Mouse (Mus musculus): ENCODE results near the gene Mief1. TPM values are rescaled to one million over a fixed set of nuclear protein-coding genes. Genes with fewer than 3 reads are reported as not detected.

The Mief1 gene
- polyA plus RNA-seq, 1 experiment = 38.4 TPM

GRCm38 (mm10) chr15:80228071-80228800 lies 5.6 kb upstream of the Mief1 start:
- peak overlapping the region; percentile 32 for H3K27ac ChIP-seq (ENCODE audit: control insufficient read depth, insufficient read depth, low read depth, low read length)
- peak overlapping the region; percentile 88 for H3K4me3 ChIP-seq (ENCODE audit: control insufficient read depth, low read depth, low read length)
- H3K36me3 ChIP-seq (ENCODE audit: control insufficient read depth, insufficient read depth, low read length) = no peaks in the 10 kb centered on the region

GRCm38 (mm10) chr15:80232331-80232730 lies 1.5 kb upstream of the Mief1 start:
- no peak for TF ChIP-seq POLR2A (IDR thresholded peaks at IDR 0.05; ENCODE audit: control insufficient read depth, low read depth, low read length)
- TF ChIP-seq CTCF (IDR thresholded peaks at IDR 0.05; ENCODE audit: control insufficient read depth, insufficient read depth, insufficient replicate concordance, low read depth, low read length) = no peak
- H3K4me3 ChIP-seq (ENCODE audit: control insufficient read depth, low read depth, low read length) = no peak overlapping the region
- H3K27ac ChIP-seq (ENCODE audit: control insufficient read depth, insufficient read depth, low read depth, low read length) = no peak overlapping the region
- no peaks in the 10 kb centered on the region for H3K27me3 ChIP-seq (ENCODE audit: control insufficient read depth, insufficient read depth, low read length)
- H3K36me3 ChIP-seq (ENCODE audit: control insufficient read depth, insufficient read depth, low read length) = peaks cover 2% of the 10 kb centered on the region
- peaks cover 2% of the 10 kb centered on the region; the same call in 1 of the 2 replicates for H3K4me1 ChIP-seq (ENCODE audit: control insufficient read depth, insufficient read depth, low read length)

More at GRCm38 (mm10) chr15:80228071-80228800, 5.6 kb upstream of the Mief1 start:
- H3K27me3 ChIP-seq (ENCODE audit: control insufficient read depth, insufficient read depth, low read length) = no peaks in the 10 kb centered on the region
- H3K4me1 ChIP-seq (ENCODE audit: control insufficient read depth, insufficient read depth, low read length) = peaks cover 4% of the 10 kb centered on the region
- no peak for TF ChIP-seq CTCF (IDR thresholded peaks at IDR 0.05; ENCODE audit: control insufficient read depth, insufficient read depth, insufficient replicate concordance, low read depth, low read length)
- TF ChIP-seq POLR2A (IDR thresholded peaks at IDR 0.05; ENCODE audit: control insufficient read depth, low read depth, low read length) = peak; percentile 84; the same call in 1 of the 2 replicates

- TF ChIP-seq POLR2A (IDR thresholded peaks at IDR 0.05; ENCODE audit: control insufficient read depth, low read depth, low read length) = no peak
- TF ChIP-seq CTCF (IDR thresholded peaks at IDR 0.05; ENCODE audit: control insufficient read depth, insufficient read depth, insufficient replicate concordance, low read depth, low read length) = no peak
- peak overlapping the region; percentile 100 for H3K4me3 ChIP-seq (ENCODE audit: control insufficient read depth, low read depth, low read length)
Measured at GRCm38 (mm10) chr15:80233053-80233452, 765 bp upstream of the Mief1 start.

GRCm38 (mm10) chr15:80235535-80235934 lies 1.7 kb downstream of the Mief1 start, which contains the start of gene AC140267.1:
Gene AC140267.1, plus strand, starts transcription at chr15:80235835.
- TF ChIP-seq CTCF (IDR thresholded peaks at IDR 0.05; ENCODE audit: control insufficient read depth, insufficient read depth, insufficient replicate concordance, low read depth, low read length) (no peak), POLR2A (IDR thresholded peaks at IDR 0.05; ENCODE audit: control insufficient read depth, low read depth, low read length) (no peak)
- peaks cover 2% of the 10 kb centered on the region; the same call in 1 of the 2 replicates for H3K4me1 ChIP-seq (ENCODE audit: control insufficient read depth, insufficient read depth, low read length)
- H3K4me3 ChIP-seq (ENCODE audit: control insufficient read depth, low read depth, low read length) = peak within 1 kb of the TSS; percentile 100
- H3K27ac ChIP-seq (ENCODE audit: control insufficient read depth, insufficient read depth, low read depth, low read length) = no peak within 1 kb of the TSS
- peaks cover 2% of the 10 kb centered on the region for H3K36me3 ChIP-seq (ENCODE audit: control insufficient read depth, insufficient read depth, low read length)
- no peaks in the 10 kb centered on the region for H3K27me3 ChIP-seq (ENCODE audit: control insufficient read depth, insufficient read depth, low read length)

More at GRCm38 (mm10) chr15:80233053-80233452, 765 bp upstream of the Mief1 start:
- Histone ChIP-seq H3K4me1 (ENCODE audit: control insufficient read depth, insufficient read depth, low read length) (peaks cover 2% of the 10 kb centered on the region; the same call in 1 of the 2 replicates), H3K27ac (ENCODE audit: control insufficient read depth, insufficient read depth, low read depth, low read length) (peak overlapping the region; percentile 90; the same call in 1 of the 2 replicates), H3K27me3 (ENCODE audit: control insufficient read depth, insufficient read depth, low read length) (no peaks in the 10 kb centered on the region), H3K36me3 (ENCODE audit: control insufficient read depth, insufficient read depth, low read length) (peaks cover 2% of the 10 kb centered on the region)

GRCm38 (mm10) chr15:80248135-80248534 lies 14.3 kb downstream of the Mief1 start:
- Histone ChIP-seq H3K4me1 (ENCODE audit: control insufficient read depth, insufficient read depth, low read length) (no peaks in the 10 kb centered on the region), H3K27ac (ENCODE audit: control insufficient read depth, insufficient read depth, low read depth, low read length) (no peak overlapping the region), H3K4me3 (ENCODE audit: control insufficient read depth, low read depth, low read length) (no peak overlapping the region), H3K36me3 (ENCODE audit: control insufficient read depth, insufficient read depth, low read length) (peaks cover 7% of the 10 kb centered on the region), H3K27me3 (ENCODE audit: control insufficient read depth, insufficient read depth, low read length) (no peaks in the 10 kb centered on the region)
- no peak for TF ChIP-seq CTCF (IDR thresholded peaks at IDR 0.05; ENCODE audit: control insufficient read depth, insufficient read depth, insufficient replicate concordance, low read depth, low read length)
- TF ChIP-seq POLR2A (IDR thresholded peaks at IDR 0.05; ENCODE audit: control insufficient read depth, low read depth, low read length) = no peak

GRCm38 (mm10) chr15:80248596-80248995 lies 14.8 kb downstream of the Mief1 start:
- H3K27ac ChIP-seq (ENCODE audit: control insufficient read depth, insufficient read depth, low read depth, low read length) = no peak overlapping the region
- H3K4me3 ChIP-seq (ENCODE audit: control insufficient read depth, low read depth, low read length) = no peak overlapping the region
- TF ChIP-seq CTCF (IDR thresholded peaks at IDR 0.05; ENCODE audit: control insufficient read depth, insufficient read depth, insufficient replicate concordance, low read depth, low read length) (no peak), POLR2A (IDR thresholded peaks at IDR 0.05; ENCODE audit: control insufficient read depth, low read depth, low read length) (no peak)
- H3K4me1 ChIP-seq (ENCODE audit: control insufficient read depth, insufficient read depth, low read length) = no peaks in the 10 kb centered on the region
- peaks cover 7% of the 10 kb centered on the region for H3K36me3 ChIP-seq (ENCODE audit: control insufficient read depth, insufficient read depth, low read length)
- H3K27me3 ChIP-seq (ENCODE audit: control insufficient read depth, insufficient read depth, low read length) = no peaks in the 10 kb centered on the region

- Histone ChIP-seq H3K27me3 (ENCODE audit: control insufficient read depth, insufficient read depth, low read length) (no peaks in the 10 kb centered on the region), H3K4me3 (ENCODE audit: control insufficient read depth, low read depth, low read length) (no peak overlapping the region), H3K36me3 (ENCODE audit: control insufficient read depth, insufficient read depth, low read length) (peaks cover 7% of the 10 kb centered on the region), H3K4me1 (ENCODE audit: control insufficient read depth, insufficient read depth, low read length) (peaks cover 6% of the 10 kb centered on the region), H3K27ac (ENCODE audit: control insufficient read depth, insufficient read depth, low read depth, low read length) (no peak overlapping the region)
- no peak for TF ChIP-seq CTCF (IDR thresholded peaks at IDR 0.05; ENCODE audit: control insufficient read depth, insufficient read depth, insufficient replicate concordance, low read depth, low read length)
- no peak for TF ChIP-seq POLR2A (IDR thresholded peaks at IDR 0.05; ENCODE audit: control insufficient read depth, low read depth, low read length)
Measured at GRCm38 (mm10) chr15:80249672-80250071, 15.9 kb downstream of the Mief1 start.
